Mouse (Mus musculus): ENCODE measurements around the gene Rpl6.

DNA sequence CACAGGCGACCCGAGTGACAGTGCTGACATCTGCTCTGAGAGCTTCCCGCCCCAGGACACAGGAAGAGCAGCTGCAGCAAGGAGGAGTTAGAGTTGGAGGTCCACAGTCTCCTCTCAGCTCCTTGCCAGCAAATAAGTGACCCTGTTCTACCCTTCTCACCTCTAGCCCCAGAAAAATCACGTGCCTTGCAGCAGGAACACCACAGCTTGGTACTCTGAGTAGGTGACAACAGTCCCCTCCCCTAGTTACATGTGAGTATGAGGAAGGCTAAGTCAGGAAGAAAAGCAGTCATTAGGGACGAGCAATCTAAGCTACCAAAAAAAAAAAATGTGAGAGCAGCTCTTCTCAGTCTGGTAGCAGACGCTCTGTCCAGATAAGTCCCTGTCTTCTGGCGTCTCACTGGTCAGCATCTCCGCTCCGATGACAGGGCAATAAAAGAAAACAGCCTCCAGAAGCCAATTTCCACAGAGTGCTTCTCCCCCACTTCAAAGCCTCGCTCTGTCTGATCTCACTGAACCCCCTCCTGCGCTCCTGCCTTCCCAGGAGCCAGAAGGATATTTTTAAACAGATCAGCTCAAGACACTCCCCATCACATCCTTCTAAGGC, 19.2 kb upstream of the Rpl6 start:
- no peak for TF ChIP-seq CTCF (IDR thresholded peaks at IDR 0.05)
- no peak for TF ChIP-seq EP300 (IDR thresholded peaks at IDR 0.05)
